Mouse (Mus musculus) CH12.LX (cell line): ENCODE results near the gene Dab2. TPM values are rescaled to one million over a fixed set of nuclear protein-coding genes. Genes with fewer than 3 reads are reported as not detected.

ENCODE experiments used
- DNase-seq: peaks from one replicate; pipeline ENCODE4 v3.0.0-alpha.2; 2013; ENCODE audit errors: extremely low read depth
- H3K27ac ChIP-seq: 2 replicates; pipeline ENCODE4 v1.5.1; 2012; ENCODE audit warnings: low read depth, mild to moderate bottlenecking, control low read depth, moderate library complexity; ENCODE audit not compliant: insufficient read depth
- H3K27me3 ChIP-seq: replicated peaks from 2 replicates; pipeline ENCODE3; 2012; ENCODE audit warnings: inconsistent platforms
- H3K36me3 ChIP-seq, 2 experiments: replicated peaks in 1 of 2; 2 replicates each; pipeline versions ENCODE3 to v1.6.1; 2012; ENCODE audit warnings: inconsistent platforms in 1 of 2, low read length in 1 of 2, mild to moderate bottlenecking in 1 of 2, mixed read lengths in 1 of 2, moderate library complexity in 1 of 2; ENCODE audit not compliant: control insufficient read depth in 1 of 2, insufficient read depth in 1 of 2
- H3K4me1 ChIP-seq, 2 experiments: 2 replicates each; pipeline ENCODE4 v1.6.1; 2012; ENCODE audit warnings: inconsistent platforms in 1 of 2, moderate library complexity in 1 of 2; ENCODE audit not compliant: insufficient read depth in 2 of 2, control insufficient read depth in 1 of 2
- H3K4me2 ChIP-seq: 2 replicates; pipeline ENCODE4 v1.6.1; 2012; ENCODE audit warnings: low read depth, mild to moderate bottlenecking, control low read depth; ENCODE audit not compliant: poor library complexity, insufficient read depth, severe bottlenecking
- H3K4me3 ChIP-seq, 3 experiments: fragments of 150-350 bp in 1 of 3; sonication (generic) in 1 of 3; replicated peaks in 1 of 3; 2 replicates each; pipeline versions ENCODE3 to v1.5.1; 2011 to 2012; ENCODE audit warnings: low read depth in 2 of 3, low read length in 2 of 3, mild to moderate bottlenecking in 2 of 3, moderate library complexity in 2 of 3, control low read depth in 1 of 3, improper control_type of control experiment in 1 of 3, inconsistent platforms in 1 of 3, mixed read lengths in 1 of 3; ENCODE audit not compliant: poor library complexity in 1 of 3
- H3K79me2 ChIP-seq: replicated peaks from 2 replicates; pipeline ENCODE4 v1.6.1; 2012; ENCODE audit warnings: mild to moderate bottlenecking, moderate library complexity; ENCODE audit not compliant: control insufficient read depth, poor library complexity, insufficient read depth, severe bottlenecking; ENCODE audit errors: extremely low read depth
- H3K9ac ChIP-seq: 2 replicates; pipeline ENCODE4 v1.6.1; 2012; ENCODE audit warnings: low read depth, mild to moderate bottlenecking, control low read depth, moderate library complexity; ENCODE audit not compliant: insufficient read depth
- H3K9me3 ChIP-seq: replicated peaks from 2 replicates; pipeline ENCODE3; 2012; ENCODE audit warnings: low read length, inconsistent platforms, mixed read lengths
- BHLHE40 ChIP-seq: IDR thresholded peaks from 2 replicates; pipeline ENCODE4 v1.6.1; 2011; ENCODE audit warnings: mild to moderate bottlenecking, low read depth, low read length, improper control_type of control experiment
- CHD1 ChIP-seq: IDR thresholded peaks from 2 replicates; pipeline ENCODE4 v1.6.1; 2012; ENCODE audit warnings: low read depth, low read length, improper control_type of control experiment, inconsistent platforms
- ELF1 ChIP-seq: IDR thresholded peaks from 2 replicates; pipeline ENCODE4 v1.6.1; 2014; ENCODE audit warnings: low read depth, mild to moderate bottlenecking, inconsistent platforms, low read length, improper control_type of control experiment
- ETS1 ChIP-seq: conservative IDR thresholded peaks from 2 replicates; pipeline ENCODE4 v1.6.1; 2012; ENCODE audit warnings: low read depth, mild to moderate bottlenecking, inconsistent platforms, low read length, improper control_type of control experiment, moderate library complexity
- HCFC1 ChIP-seq: IDR thresholded peaks from 2 replicates; pipeline ENCODE4 v1.6.1; 2012; ENCODE audit warnings: low read depth, mild to moderate bottlenecking, inconsistent platforms, low read length, improper control_type of control experiment
- IRF4 ChIP-seq: IDR thresholded peaks from 2 replicates; pipeline ENCODE4 v1.6.1; 2014; ENCODE audit warnings: low read depth, mild to moderate bottlenecking, inconsistent platforms, low read length, improper control_type of control experiment
- JUND ChIP-seq: conservative IDR thresholded peaks from 2 replicates; pipeline ENCODE4 v1.6.1; 2011; ENCODE audit warnings: low read depth, low read length, improper control_type of control experiment
- KAT2A ChIP-seq: IDR thresholded peaks from 2 replicates; pipeline ENCODE4 v1.6.1; 2012; ENCODE audit warnings: low read length, improper control_type of control experiment, inconsistent platforms; ENCODE audit not compliant: insufficient replicate concordance
- MAX ChIP-seq: IDR thresholded peaks from 2 replicates; pipeline ENCODE4 v1.6.1; 2011; ENCODE audit warnings: low read length, improper control_type of control experiment
- MAZ ChIP-seq: IDR thresholded peaks from 2 replicates; pipeline ENCODE4 v1.6.1; 2012; ENCODE audit warnings: low read depth, mild to moderate bottlenecking, inconsistent platforms, low read length, improper control_type of control experiment, moderate library complexity
- MEF2A ChIP-seq: IDR thresholded peaks from 2 replicates; pipeline ENCODE4 v1.6.1; 2014; ENCODE audit warnings: low read depth, mild to moderate bottlenecking, inconsistent platforms, low read length, improper control_type of control experiment, borderline replicate concordance
- MXI1 ChIP-seq: IDR thresholded peaks from 2 replicates; pipeline ENCODE4 v1.6.1; 2011; ENCODE audit warnings: mild to moderate bottlenecking, low read depth, low read length, improper control_type of control experiment
- MYC ChIP-seq: IDR thresholded peaks from 2 replicates; pipeline ENCODE4 v1.6.1; 2011; ENCODE audit warnings: low read depth, mild to moderate bottlenecking, improper control_type of control experiment, low read length
- NELFE ChIP-seq: IDR thresholded peaks from 2 replicates; pipeline ENCODE4 v1.6.1; 2011; ENCODE audit warnings: low read depth, low read length, improper control_type of control experiment
- PAX5 ChIP-seq: IDR thresholded peaks from 2 replicates; pipeline ENCODE4 v1.6.1; 2012; ENCODE audit warnings: low read length, inconsistent platforms, mixed read lengths
- POLR2A ChIP-seq: IDR thresholded peaks from 2 replicates; pipeline ENCODE4 v1.6.1; 2011; ENCODE audit warnings: low read depth, mild to moderate bottlenecking, improper control_type of control experiment, low read length
- RCOR1 ChIP-seq: conservative IDR thresholded peaks from 2 replicates; pipeline ENCODE4 v1.6.1; 2012; ENCODE audit warnings: low read depth, mild to moderate bottlenecking, inconsistent platforms, low read length, improper control_type of control experiment
- SIN3A ChIP-seq: IDR thresholded peaks from 2 replicates; pipeline ENCODE4 v1.6.1; 2012; ENCODE audit warnings: low read length, improper control_type of control experiment, inconsistent platforms
- TCF12 ChIP-seq: IDR thresholded peaks from 2 replicates; pipeline ENCODE4 v1.6.1; 2014; ENCODE audit warnings: low read depth, mild to moderate bottlenecking, inconsistent platforms, low read length, improper control_type of control experiment
- UBTF ChIP-seq: IDR thresholded peaks from 2 replicates; pipeline ENCODE4 v1.6.1; 2012; ENCODE audit warnings: low read depth, mild to moderate bottlenecking, inconsistent platforms, low read length, improper control_type of control experiment, moderate library complexity
- USF1 ChIP-seq: IDR thresholded peaks from 2 replicates; pipeline ENCODE4 v1.6.1; 2014; ENCODE audit warnings: low read depth, mild to moderate bottlenecking, inconsistent platforms, low read length, improper control_type of control experiment
- ZC3H11A ChIP-seq: IDR thresholded peaks from 2 replicates; pipeline ENCODE4 v1.6.1; 2012; ENCODE audit warnings: low read depth, mild to moderate bottlenecking, inconsistent platforms, low read length, improper control_type of control experiment
- dilution Hi-C: fragments of 300-500 bp; cut with MboI; formaldehyde crosslinking; loops from 2 replicates; pipeline ENCODE4 v1.14.3; 2020; ENCODE audit warnings: low sequenced_read_pairs; ENCODE audit not compliant: extremely low pct_unique_long_range_greater_than_20kb, extremely low pct_ligation_motif_present
- in situ Hi-C: fragments of 300-500 bp; cut with MboI; formaldehyde crosslinking; loops from 3 replicates; pipeline ENCODE4 v1.14.3; 2019; ENCODE audit warnings: low sequenced_read_pairs, low pct_ligation_motif_present, low pct_unique_long_range_greater_than_20kb, mixed read lengths
- polyA plus RNA-seq: library from polyadenylated mRNA; unstranded; fragments of >175 nt; gene quantifications from 2 replicates; pipeline ENCODE4 v1.2.1, GENCODE M21; 2012; ENCODE audit warnings: low read depth; ENCODE audit not compliant: insufficient read length
- total RNA-seq, 2 experiments: library from RNA; depleted of rRNA; stranded (reverse); fragments of 300-350 nt in 1 of 2; fragments of >200 nt in 1 of 2; gene quantifications; 2 replicates each; pipeline ENCODE4 v1.2.3; 2012 to 2014

The Dab2 gene
- total and polyA plus RNA-seq, 3 experiments: 0.17 TPM; not detected in 1

DNA sequence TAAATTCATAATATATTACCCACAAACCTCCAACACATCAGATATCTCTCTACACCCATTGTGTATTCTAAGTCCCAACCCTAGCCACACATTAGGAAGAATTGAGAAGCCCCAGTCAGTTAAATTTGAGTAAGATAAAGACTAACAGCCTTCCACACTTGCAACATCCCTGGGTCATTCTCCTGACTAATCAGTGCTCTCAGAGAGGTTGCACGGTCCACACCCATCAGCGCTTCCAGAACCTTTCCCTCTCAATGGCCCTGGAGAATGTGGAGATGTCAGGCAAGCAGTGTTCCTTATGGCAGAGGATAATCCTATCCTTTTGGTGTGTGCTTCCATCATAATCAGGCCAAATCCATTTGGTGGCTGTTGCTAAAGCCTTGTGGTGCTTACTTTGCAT lies 144.9 kb downstream of the Dab2 start:
- H3K27ac ChIP-seq: no peak overlapping the region
- no peaks in the 10 kb centered on the region for H3K36me3 ChIP-seq
- no peak overlapping the region for H3K4me3 ChIP-seq
- H3K9me3 ChIP-seq: no peaks in the 10 kb centered on the region
- no peaks in the 10 kb centered on the region for H3K79me2 ChIP-seq
- no peaks in the 10 kb centered on the region for H3K4me1 ChIP-seq
- H3K4me2 ChIP-seq: no peak overlapping the region
- DNase-seq: no peak
- H3K27me3 ChIP-seq: no peaks in the 10 kb centered on the region
- H3K9ac ChIP-seq: no peak overlapping the region
- in situ Hi-C loops: loop anchor here (25.0 kb wide), 1 partner anchor 207 kb away; no protein-coding TSS in a partner anchor
- TF ChIP-seq MXI1 (no peak), PAX5 (no peak), MAZ (no peak), KAT2A (no peak), MEF2A (no peak), IRF4 (no peak), HCFC1 (no peak), USF1 (no peak), ZC3H11A (no peak)
- TF ChIP-seq, all 38 proteins: peak for 0
- dilution Hi-C loops: no loop called here

DNA sequence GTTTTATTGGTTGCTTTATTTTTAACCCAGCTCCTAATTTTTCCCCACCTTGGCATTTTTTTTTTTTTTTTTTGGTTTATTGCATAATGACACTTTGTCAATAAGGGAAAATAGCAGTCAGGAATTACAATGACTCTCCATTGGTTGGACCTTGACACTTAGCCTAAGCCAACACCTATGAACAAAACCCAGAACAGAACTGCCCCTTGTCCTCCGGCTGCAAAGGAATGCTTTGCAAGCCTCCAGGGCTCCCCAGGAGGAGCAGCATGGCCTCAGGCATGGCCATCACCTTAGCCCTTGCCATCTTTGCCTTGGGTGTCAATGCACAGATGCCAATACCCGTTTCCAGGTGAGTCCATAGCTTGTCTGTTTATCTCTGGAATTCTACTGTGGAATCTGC lies 145.5 kb downstream of the Dab2 start, which contains the start of gene C9:
C9 (plus strand) TSS at position 193 of the 400 bp plus-strand sequence.
- H3K4me2 ChIP-seq: no peak within 1 kb of the TSS
- H3K9ac ChIP-seq: no peak within 1 kb of the TSS
- no peak for DNase-seq
- no peaks in the 10 kb centered on the region for H3K9me3 ChIP-seq
- in situ Hi-C loops (loop anchor here (25.0 kb wide), 1 partner anchor 208 kb away; no protein-coding TSS in a partner anchor), dilution Hi-C loops (no loop called here)
- no peak within 1 kb of the TSS for H3K4me3 ChIP-seq
- H3K4me1 ChIP-seq: no peaks in the 10 kb centered on the region
- H3K27ac ChIP-seq: no peak within 1 kb of the TSS
- H3K27me3 ChIP-seq: no peaks in the 10 kb centered on the region
- no peaks in the 10 kb centered on the region for H3K79me2 ChIP-seq
- TF ChIP-seq MXI1 (no peak), IRF4 (no peak), ETS1 (no peak), MYC (no peak), CHD1 (no peak), BHLHE40 (no peak), HCFC1 (no peak), POLR2A (no peak), MAX (no peak), JUND (no peak), TCF12 (no peak), SIN3A (no peak), UBTF (no peak), KAT2A (no peak), RCOR1 (no peak), NELFE (no peak), ELF1 (no peak)
- H3K36me3 ChIP-seq: no peaks in the 10 kb centered on the region
